Mouse (Mus musculus): ENCODE results near the gene Tctex1d2. TPM values are rescaled to one million over a fixed set of nuclear protein-coding genes. Genes with fewer than 3 reads are reported as not detected.

Tctex1d2 gene
- total RNA-seq, 2 experiments from 2014 or later: 0.96 to 3.7 TPM

GRCm38 (mm10) chr16:32462950-32463349, 43.4 kb downstream of the Tctex1d2 start:
- no peak for ATAC-seq (replicated peaks; ENCODE audit: low FRiP score, poor library complexity, severe bottlenecking)

GRCm38 (mm10) chr16:32463426-32463825, 43.9 kb downstream of the Tctex1d2 start:
- ATAC-seq (replicated peaks; ENCODE audit: low FRiP score, poor library complexity, severe bottlenecking): no peak

GRCm38 (mm10) chr16:32464908-32465307, 45.4 kb downstream of the Tctex1d2 start:
- no peak for ATAC-seq (replicated peaks; ENCODE audit: low FRiP score, poor library complexity, severe bottlenecking)

- ATAC-seq (replicated peaks; ENCODE audit: low FRiP score, poor library complexity, severe bottlenecking): no peak
Observed at GRCm38 (mm10) chr16:32468488-32468887, 49.0 kb downstream of the Tctex1d2 start.

GRCm38 (mm10) chr16:32469404-32470105, 50.1 kb downstream of the Tctex1d2 start:
- ATAC-seq (replicated peaks; ENCODE audit: low FRiP score, poor library complexity, severe bottlenecking): no peak

- no peak for ATAC-seq (replicated peaks; ENCODE audit: low FRiP score, poor library complexity, severe bottlenecking)
Observed at GRCm38 (mm10) chr16:32472276-32473015, 52.9 kb downstream of the Tctex1d2 start.

- ATAC-seq (replicated peaks; ENCODE audit: low FRiP score, poor library complexity, severe bottlenecking): no peak
Observed at GRCm38 (mm10) chr16:32477315-32477714, 57.8 kb downstream of the Tctex1d2 start.

Other genes with a start within 250 kb of the Tctex1d2 start
- gene Bex6, start 239.9 kb upstream of the Tctex1d2 start, total RNA-seq (2015; ENCODE audit: low replicate concordance): 1.9 and 6.9 TPM in 2 replicates
- 3.2 and 7.8 TPM in 2 replicates for gene Bex6, start 239.9 kb upstream of the Tctex1d2 start, total RNA-seq (2017; ENCODE audit: low replicate concordance)
- 1.9 and 2.7 TPM in 2 replicates for gene Fbxo45, start 172.5 kb upstream of the Tctex1d2 start, total RNA-seq (2015; ENCODE audit: low replicate concordance)
- gene Fbxo45, start 172.5 kb upstream of the Tctex1d2 start, total RNA-seq (2017; ENCODE audit: low replicate concordance): 8.0 and 10.0 TPM in 2 replicates
- 0.58 and 2.3 TPM in 2 replicates for gene Wdr53, start 172.5 kb upstream of the Tctex1d2 start, total RNA-seq (2015; ENCODE audit: low replicate concordance)
- gene Wdr53, start 172.5 kb upstream of the Tctex1d2 start, total RNA-seq (2017; ENCODE audit: low replicate concordance): 5.3 and 5.6 TPM in 2 replicates
- not detected in 2 replicates for gene Smco1, start 148.2 kb upstream of the Tctex1d2 start, total RNA-seq (2015; ENCODE audit: low replicate concordance)
- gene Smco1, start 148.2 kb upstream of the Tctex1d2 start, total RNA-seq (2017; ENCODE audit: low replicate concordance): not detected in 2 replicates
- 5.0 and 10.0 TPM in 2 replicates for gene Rnf168, start 142.2 kb upstream of the Tctex1d2 start, total RNA-seq (2015; ENCODE audit: low replicate concordance)
- 27.6 and 29.0 TPM in 2 replicates for gene Rnf168, start 142.2 kb upstream of the Tctex1d2 start, total RNA-seq (2017; ENCODE audit: low replicate concordance)
- gene Ubxn7, start 87.4 kb upstream of the Tctex1d2 start, total RNA-seq (2015; ENCODE audit: low replicate concordance): 52.1 and 72.9 TPM in 2 replicates
- gene Ubxn7, start 87.4 kb upstream of the Tctex1d2 start, total RNA-seq (2017; ENCODE audit: low replicate concordance): 58.9 and 66.2 TPM in 2 replicates
- gene Tm4sf19, start 19.2 kb upstream of the Tctex1d2 start, total RNA-seq (2015; ENCODE audit: low replicate concordance): not detected in 2 replicates
- gene Tm4sf19, start 19.2 kb upstream of the Tctex1d2 start, total RNA-seq (2017; ENCODE audit: low replicate concordance): 0.70 TPM in 1 of 2 replicates, not detected in the other
- 73.6 and 103 TPM in 2 replicates for gene Pcyt1a, start 11.2 kb downstream of the Tctex1d2 start, total RNA-seq (2015; ENCODE audit: low replicate concordance)
- gene Pcyt1a, start 11.2 kb downstream of the Tctex1d2 start, total RNA-seq (2017; ENCODE audit: low replicate concordance): 164 and 198 TPM in 2 replicates
- not detected in 2 replicates for gene Slc51a, start 68.2 kb downstream of the Tctex1d2 start, total RNA-seq (2015; ENCODE audit: low replicate concordance)
- gene Slc51a, start 68.2 kb downstream of the Tctex1d2 start, total RNA-seq (2017; ENCODE audit: low replicate concordance): not detected in 2 replicates
- not detected in 2 replicates for gene Zdhhc19, start 76.6 kb downstream of the Tctex1d2 start, total RNA-seq (2015; ENCODE audit: low replicate concordance)
- not detected in 2 replicates for gene Zdhhc19, start 76.6 kb downstream of the Tctex1d2 start, total RNA-seq (2017; ENCODE audit: low replicate concordance)
- 1,871 and 1,887 TPM in 2 replicates for gene Tfrc, start 189.2 kb downstream of the Tctex1d2 start, total RNA-seq (2015; ENCODE audit: low replicate concordance)
- 2,733 and 3,492 TPM in 2 replicates for gene Tfrc, start 189.2 kb downstream of the Tctex1d2 start, total RNA-seq (2017; ENCODE audit: low replicate concordance)
- gene Tnk2, start 224.2 kb downstream of the Tctex1d2 start, total RNA-seq (2015; ENCODE audit: low replicate concordance): 15.8 and 33.2 TPM in 2 replicates
- 19.6 and 29.7 TPM in 2 replicates for gene Tnk2, start 224.2 kb downstream of the Tctex1d2 start, total RNA-seq (2017; ENCODE audit: low replicate concordance)